Mouse (Mus musculus) embryonic facial prominence, embryonic 11.5 days (tissue): ENCODE data around the gene Capza2. TPM values are rescaled to one million over a fixed set of nuclear protein-coding genes. Genes with fewer than 3 reads are reported as not detected.
"Not testable (repeated sequence)": the region's sequence is repeated elsewhere in the genome, so short reads cannot be mapped to it uniquely, and the experiment has no call there.

Experiments used
- ATAC-seq: fragments of 200-750 bp; cut with Nextera tagmentation; replicated peaks from 2 replicates; pipeline ENCODE4 v1.8.0; 2017; ENCODE audit warnings: low read depth; ENCODE audit not compliant: insufficient number of reproducible peaks, low FRiP score, low TSS enrichment
- DNase-seq: peaks from one replicate; pipeline ENCODE4 v3.0.0-alpha.2; 2015; ENCODE audit warnings: low spot score
- H3K27ac ChIP-seq: fragments of 300-500 bp; sonication (generic); replicated peaks from 2 replicates; pipeline ENCODE4 v1.5.1; 2014; ENCODE audit warnings: mild to moderate bottlenecking, low read depth, low read length, control low read depth
- H3K27me3 ChIP-seq: fragments of 300-500 bp; sonication (generic); 2 replicates; pipeline ENCODE4 v1.6.1; 2014; ENCODE audit warnings: mild to moderate bottlenecking, low read length, moderate library complexity, mixed read lengths; ENCODE audit not compliant: control insufficient read depth, insufficient read depth
- H3K36me3 ChIP-seq: fragments of 300-500 bp; sonication (generic); replicated peaks from 2 replicates; pipeline ENCODE4 v1.6.1; 2014; ENCODE audit warnings: low read depth, mild to moderate bottlenecking, low read length, moderate library complexity, mixed read lengths; ENCODE audit not compliant: control insufficient read depth, insufficient read depth
- H3K4me1 ChIP-seq: fragments of 300-500 bp; sonication (generic); 2 replicates; pipeline ENCODE4 v1.6.1; 2014; ENCODE audit warnings: low read length, mixed read lengths; ENCODE audit not compliant: control insufficient read depth, insufficient read depth
- H3K4me2 ChIP-seq: fragments of 300-500 bp; sonication (generic); 2 replicates; pipeline ENCODE4 v1.6.1; 2014; ENCODE audit warnings: low read depth, mild to moderate bottlenecking, control low read depth, low read length, moderate library complexity
- H3K4me3 ChIP-seq: fragments of 300-500 bp; sonication (generic); 2 replicates; pipeline ENCODE4 v1.5.1; 2014; ENCODE audit warnings: low read depth, low read length, control low read depth
- H3K9ac ChIP-seq: fragments of 300-500 bp; sonication (generic); replicated peaks from 2 replicates; pipeline ENCODE4 v1.6.1; 2014; ENCODE audit warnings: mild to moderate bottlenecking, control low read depth, low read length
- H3K9me3 ChIP-seq: fragments of 300-500 bp; sonication (generic); replicated peaks from 2 replicates; pipeline ENCODE4 v1.6.1; 2016; ENCODE audit warnings: mild to moderate bottlenecking, low read length, inconsistent platforms, mixed read lengths; ENCODE audit not compliant: control insufficient read depth
- WGBS: fragments of 180-500 bp; shearing (Covaris S2); extraction: QIAGEN DNeasy Blood & Tissue Kit; methylation state at CpG from one replicate; pipeline ENCODE4 v1.1.7; 2014; 5-methylcytosine and 5-hydroxymethylcytosine counted together
- polyA plus RNA-seq: library from polyadenylated mRNA; unstranded; fragments of >200 nt; fragmentation: Nextera tagmentation; extraction: Ambion mirVana; gene quantifications from 2 replicates; pipeline ENCODE4 v1.2.1, GENCODE M21; 2014

Gene Capza2
- polyA plus RNA-seq, 1 experiment from 2014 or later, result 252 TPM

- no peaks in the 10 kb centered on the region for H3K27me3 ChIP-seq
- no peak overlapping the region for H3K27ac ChIP-seq
- ATAC-seq (0 out of 2 replicates have a peak, but pooled peaks have one; percentile 6), DNase-seq (no peak)
- H3K4me3 ChIP-seq, result no peak overlapping the region
- H3K4me2 ChIP-seq, result no peak overlapping the region
- H3K4me1 ChIP-seq, result no peaks in the 10 kb centered on the region
- H3K9ac ChIP-seq, result no peak overlapping the region
- WGBS, result 70% methylated on average over 7 of the region's 7 CpGs
- H3K36me3 ChIP-seq, result no peaks in the 10 kb centered on the region
- H3K9me3 ChIP-seq, result no peaks in the 10 kb centered on the region
These were observed 65.0 kb downstream of the Capza2 start for GRCm38 (mm10) chr6:17700936-17701612.

GRCm38 (mm10) chr6:17704038-17704437 lies 68.0 kb downstream of the Capza2 start:
- not testable (repeated sequence) for H3K4me1 ChIP-seq, H3K4me3 ChIP-seq, H3K9me3 ChIP-seq, DNase-seq, ATAC-seq, H3K9ac ChIP-seq, H3K27me3 ChIP-seq, H3K4me2 ChIP-seq, H3K27ac ChIP-seq, H3K36me3 ChIP-seq
- 85% methylated on average over 1 of the region's 1 CpGs for WGBS

- Histone ChIP-seq H3K27ac (no peak overlapping the region), H3K4me1 (no peaks in the 10 kb centered on the region), H3K4me3 (no peak overlapping the region), H3K27me3 (no peaks in the 10 kb centered on the region), H3K4me2 (no peak overlapping the region), H3K36me3 (no peaks in the 10 kb centered on the region), H3K9me3 (no peaks in the 10 kb centered on the region), H3K9ac (no peak overlapping the region)
- ATAC-seq (no peak), DNase-seq (no peak)
- 87% methylated on average over 3 of the region's 3 CpGs for WGBS
These were observed 69.9 kb downstream of the Capza2 start for GRCm38 (mm10) chr6:17705973-17706372.

Other genes with a start within 250 kb of the Capza2 start
- gene Met, start 172.4 kb upstream of the Capza2 start, polyA plus RNA-seq, result 2.9 and 4.0 TPM in 2 replicates
- 25.5 and 26.6 TPM in 2 replicates for gene St7, start 56.7 kb downstream of the Capza2 start, polyA plus RNA-seq